Mouse (Mus musculus) G1E (cell line): Measurements from ENCODE around the gene Agfg2. TPM values are rescaled to one million over a fixed set of nuclear protein-coding genes. Genes with fewer than 3 reads are reported as not detected.
A peak's percentile ranks its signal among the peaks of the same experiment; 100 is the strongest.

Experiments
- ATAC-seq: 2 replicates; pipeline ENCODE4 v1.8.0; 2016; ENCODE audit warnings: mild to moderate bottlenecking; ENCODE audit not compliant: insufficient number of reproducible peaks, poor library complexity, low FRiP score, severe bottlenecking; ENCODE audit errors: extremely low read depth
- DNase-seq: peaks from one replicate; pipeline ENCODE4 v3.0.0; 2012; ENCODE audit warnings: low spot score
- H3K27me3 ChIP-seq: 2 replicates; pipeline ENCODE4 v1.6.1; 2012; ENCODE audit warnings: mild to moderate bottlenecking, low read length, inconsistent platforms; ENCODE audit not compliant: insufficient read depth
- H3K36me3 ChIP-seq: replicated peaks from 2 replicates; pipeline ENCODE3; 2012; ENCODE audit warnings: mild to moderate bottlenecking, inconsistent platforms
- H3K4me1 ChIP-seq: 2 replicates; pipeline ENCODE4 v1.6.1; 2012; ENCODE audit warnings: low read depth, low read length, inconsistent platforms, mixed read lengths; ENCODE audit not compliant: insufficient read depth
- H3K4me3 ChIP-seq: 2 replicates; pipeline ENCODE4 v1.5.1; 2012; ENCODE audit warnings: low read depth, mild to moderate bottlenecking, inconsistent platforms, low read length, moderate library complexity, mixed read lengths
- H3K9me3 ChIP-seq: replicated peaks from 2 replicates; pipeline ENCODE4 v1.6.1; 2012; ENCODE audit warnings: inconsistent platforms
- CTCF ChIP-seq: IDR thresholded peaks from 2 replicates; pipeline ENCODE4 v1.5.1; 2012; ENCODE audit warnings: low read depth, low read length, inconsistent platforms, mixed read lengths
- GATA1 ChIP-seq: IDR thresholded peaks from 2 replicates; pipeline ENCODE4 v1.6.1; 2012; ENCODE audit warnings: borderline replicate concordance, low read length, inconsistent platforms, mixed read lengths
- GATA2 ChIP-seq: IDR thresholded peaks from 2 replicates; pipeline ENCODE4 v1.6.1; 2012; ENCODE audit warnings: low read depth, low read length, inconsistent platforms, borderline replicate concordance
- POLR2AphosphoS5 ChIP-seq: IDR thresholded peaks from 2 replicates; pipeline ENCODE4 v1.6.1; 2012; ENCODE audit warnings: low read depth, low read length, inconsistent platforms; ENCODE audit not compliant: insufficient replicate concordance
- TAL1 ChIP-seq: conservative IDR thresholded peaks from 2 replicates; pipeline ENCODE4 v1.6.1; 2012; ENCODE audit warnings: low read depth, low read length, inconsistent platforms, mixed read lengths
- polyA plus RNA-seq: library from polyadenylated mRNA; stranded (reverse); fragments of >175 nt; gene quantifications from 2 replicates; pipeline ENCODE4 v1.2.3, GENCODE M21; 2012
- total RNA-seq, 2 experiments: library from RNA; stranded (forward) in 1 of 2; stranded (reverse) in 1 of 2; fragments of 200-1000 nt in 1 of 2; fragments of >200 nt in 1 of 2; fragmentation: Nextera tagmentation in 1 of 2; gene quantifications; 2 replicates each; pipeline ENCODE4 v1.2.3; 2014 to 2017

Agfg2 gene
- total and polyA plus RNA-seq, 3 experiments, result 26.1 to 102 (median 47.1) TPM

- H3K4me3 ChIP-seq, result no peak overlapping the region
- no peak for ATAC-seq
- TF ChIP-seq POLR2AphosphoS5, result no peak
- no peak for TF ChIP-seq GATA1
- TF ChIP-seq TAL1, result no peak
- no peak for TF ChIP-seq GATA2
- no peaks in the 10 kb centered on the region for H3K27me3 ChIP-seq
- peaks cover 21% of the 10 kb centered on the region for H3K4me1 ChIP-seq
- H3K36me3 ChIP-seq, result no peaks in the 10 kb centered on the region
- H3K9me3 ChIP-seq, result no peaks in the 10 kb centered on the region
- no peak for DNase-seq
Measured at GRCm38 (mm10) chr5:137695930-137696329, 11.4 kb upstream of the Agfg2 start.

- DNase-seq (no peak), ATAC-seq (no peak)
- TF ChIP-seq CTCF (no peak), GATA2 (no peak), POLR2AphosphoS5 (no peak), TAL1 (no peak)
- Histone ChIP-seq H3K4me1 (peaks cover 24% of the 10 kb centered on the region), H3K9me3 (no peaks in the 10 kb centered on the region), H3K27me3 (no peaks in the 10 kb centered on the region), H3K4me3 (no peak overlapping the region), H3K36me3 (no peaks in the 10 kb centered on the region)
Measured at GRCm38 (mm10) chr5:137694796-137695195, 10.3 kb upstream of the Agfg2 start.

DNA sequence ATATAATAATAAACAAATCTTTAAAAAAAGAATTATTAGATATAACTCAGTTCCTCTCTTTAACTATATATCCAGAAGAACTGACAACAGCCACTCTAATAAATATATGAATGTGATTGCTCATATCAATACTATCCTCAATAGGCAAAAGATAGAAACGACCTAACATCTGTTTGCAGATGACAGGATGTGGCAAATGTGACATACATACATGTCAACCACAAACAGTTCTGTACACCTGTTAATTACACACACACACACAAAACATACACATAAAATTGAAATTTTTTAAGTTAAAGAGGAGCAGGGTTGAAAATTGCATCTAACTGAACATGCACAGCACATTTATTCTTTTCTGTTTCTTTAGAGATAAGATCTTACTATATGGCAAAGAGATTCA lies 7.4 kb upstream of the Agfg2 start:
- H3K4me1 ChIP-seq, result peaks cover 31% of the 10 kb centered on the region
- no peaks in the 10 kb centered on the region for H3K9me3 ChIP-seq
- TF ChIP-seq POLR2AphosphoS5 (no peak), GATA1 (no peak), GATA2 (no peak), TAL1 (no peak), CTCF (no peak)
- ATAC-seq, result no peak
- no peak for DNase-seq
- no peaks in the 10 kb centered on the region for H3K36me3 ChIP-seq
- no peak overlapping the region for H3K4me3 ChIP-seq
- H3K27me3 ChIP-seq, result no peaks in the 10 kb centered on the region

DNA sequence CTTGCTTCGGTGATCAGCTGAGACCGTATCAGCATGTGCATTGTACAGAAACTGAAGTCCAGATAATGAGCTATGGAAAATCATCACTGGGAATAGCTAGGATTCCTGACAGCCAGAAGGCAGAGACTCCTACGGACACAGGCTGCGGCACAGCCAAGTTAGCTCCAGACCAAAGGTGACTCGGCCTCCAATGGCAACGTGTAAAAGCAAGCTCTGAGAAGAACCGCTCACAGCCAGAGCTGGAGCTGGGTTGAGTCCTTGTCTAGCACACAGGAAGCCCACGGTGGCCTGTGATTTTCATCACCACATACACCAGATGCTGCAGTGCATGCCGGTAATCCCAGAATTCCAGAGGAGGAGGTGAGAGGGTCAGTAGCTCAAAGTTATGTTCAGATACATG lies 6.0 kb upstream of the Agfg2 start:
- no peak for ATAC-seq
- no peaks in the 10 kb centered on the region for H3K9me3 ChIP-seq
- peaks cover 39% of the 10 kb centered on the region for H3K4me1 ChIP-seq
- DNase-seq, result no peak
- no peak overlapping the region for H3K4me3 ChIP-seq
- H3K36me3 ChIP-seq, result no peaks in the 10 kb centered on the region
- no peaks in the 10 kb centered on the region for H3K27me3 ChIP-seq
- TF ChIP-seq POLR2AphosphoS5 (no peak), GATA2 (no peak), GATA1 (no peak), CTCF (no peak)

DNA sequence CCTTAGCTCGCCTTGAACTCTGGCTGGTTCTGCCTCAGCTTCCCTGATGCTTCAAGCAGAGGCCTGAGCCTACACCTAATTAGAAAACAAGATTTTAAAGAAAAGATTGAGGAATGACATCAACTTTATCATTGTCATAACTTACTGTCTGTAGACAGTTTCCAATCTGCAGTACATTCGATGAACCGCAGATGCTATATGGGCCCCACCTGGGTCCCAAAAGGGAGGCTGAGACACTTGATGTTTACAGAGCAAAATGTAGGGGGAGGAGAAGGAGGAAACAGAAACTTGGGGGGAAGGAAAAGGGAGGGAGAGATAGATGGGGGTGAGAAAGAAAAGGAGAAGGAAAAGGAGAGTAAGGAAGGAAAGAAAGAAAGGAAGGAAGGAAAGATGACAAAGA lies 5.4 kb upstream of the Agfg2 start:
- DNase-seq (no peak), ATAC-seq (no peak)
- no peak for TF ChIP-seq GATA2
- TF ChIP-seq POLR2AphosphoS5, result no peak
- no peaks in the 10 kb centered on the region for H3K27me3 ChIP-seq
- H3K4me3 ChIP-seq, result no peak overlapping the region
- no peaks in the 10 kb centered on the region for H3K9me3 ChIP-seq
- H3K36me3 ChIP-seq, result no peaks in the 10 kb centered on the region
- H3K4me1 ChIP-seq, result peaks cover 45% of the 10 kb centered on the region

- peak; percentile 75 for TF ChIP-seq TAL1
- TF ChIP-seq CTCF, result no peak
- TF ChIP-seq GATA2, result no peak
- DNase-seq, result peak; percentile 72
- H3K4me1 ChIP-seq, result peaks cover 64% of the 10 kb centered on the region
Measured at GRCm38 (mm10) chr5:137686127-137686790, 1.7 kb upstream of the Agfg2 start.

DNA sequence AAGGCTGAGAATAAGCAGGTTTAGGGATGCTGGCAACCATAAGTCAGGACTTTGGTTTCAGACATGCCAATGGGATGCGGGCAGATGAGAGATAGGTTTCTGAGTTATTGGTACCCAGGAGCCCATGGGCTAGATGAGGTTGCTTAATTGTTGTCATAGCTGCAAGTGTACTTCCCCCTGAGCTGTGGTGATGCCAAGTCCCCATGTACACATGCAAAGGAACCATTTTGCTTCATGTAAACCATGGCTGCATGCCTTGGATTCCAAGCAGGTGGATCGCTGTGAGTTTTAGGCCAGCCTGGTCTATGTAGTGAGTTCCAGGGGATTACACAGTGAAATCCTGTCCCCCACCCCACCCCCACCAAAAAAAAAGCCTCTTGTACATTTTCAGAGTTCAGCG lies 1.1 kb upstream of the Agfg2 start:
- no peak for TF ChIP-seq GATA1
- TF ChIP-seq POLR2AphosphoS5, result no peak
- no peak for TF ChIP-seq CTCF
- no peak for TF ChIP-seq GATA2
- no peak for TF ChIP-seq TAL1

More at GRCm38 (mm10) chr5:137686127-137686790, 1.7 kb upstream of the Agfg2 start:
- Histone ChIP-seq H3K9me3 (no peaks in the 10 kb centered on the region), H3K36me3 (peaks cover 12% of the 10 kb centered on the region), H3K27me3 (no peaks in the 10 kb centered on the region), H3K4me3 (peak overlapping the region; percentile 14; the same call in 1 of the 2 replicates)
- peak; percentile 64 for ATAC-seq

More for the DNA sequence above, 1.1 kb upstream of the Agfg2 start:
- ATAC-seq (no peak), DNase-seq (no peak)
- Histone ChIP-seq H3K9me3 (no peaks in the 10 kb centered on the region), H3K4me3 (peak overlapping the region; percentile 37; the same call in 1 of the 2 replicates), H3K4me1 (peaks cover 67% of the 10 kb centered on the region), H3K36me3 (peaks cover 18% of the 10 kb centered on the region), H3K27me3 (no peaks in the 10 kb centered on the region)
